Mouse (Mus musculus): ENCODE data around the gene Srrm3. TPM values are rescaled to one million over a fixed set of nuclear protein-coding genes. Genes with fewer than 3 reads are reported as not detected.
A peak's percentile ranks its signal among the peaks of the same experiment; 100 is the strongest.

The Srrm3 gene
- polyA plus RNA-seq (2015; fragmentation: Nextera tagmentation; extraction: Ambion mirVana) = 65.5 and 87.3 TPM in 2 replicates

- H3K4me2 ChIP-seq = peak within 1 kb of the TSS; percentile 72
- H3K4me1 ChIP-seq = peaks cover 29% of the 10 kb centered on the region
- H3K9me3 ChIP-seq (replicated peaks) = no peaks in the 10 kb centered on the region
- peak within 1 kb of the TSS; percentile 67 for H3K9ac ChIP-seq (replicated peaks)
- H3K4me3 ChIP-seq (replicated peaks) = peak within 1 kb of the TSS; percentile 54
- peak within 1 kb of the TSS; percentile 67 for H3K27ac ChIP-seq (replicated peaks)
- H3K27me3 ChIP-seq (replicated peaks) = no peaks in the 10 kb centered on the region
- 3% methylated on average over 29 of the region's 29 CpGs for WGBS
- no peaks in the 10 kb centered on the region for H3K36me3 ChIP-seq
- peak; percentile 58; the same call in 1 of the 2 replicates for ATAC-seq (ENCODE audit: low FRiP score)
These were observed at the start of gene Srrm3 for GRCm38 (mm10) chr5:135806555-135807262. Srrm3 (plus strand) TSS chr5:135806890.

DNA sequence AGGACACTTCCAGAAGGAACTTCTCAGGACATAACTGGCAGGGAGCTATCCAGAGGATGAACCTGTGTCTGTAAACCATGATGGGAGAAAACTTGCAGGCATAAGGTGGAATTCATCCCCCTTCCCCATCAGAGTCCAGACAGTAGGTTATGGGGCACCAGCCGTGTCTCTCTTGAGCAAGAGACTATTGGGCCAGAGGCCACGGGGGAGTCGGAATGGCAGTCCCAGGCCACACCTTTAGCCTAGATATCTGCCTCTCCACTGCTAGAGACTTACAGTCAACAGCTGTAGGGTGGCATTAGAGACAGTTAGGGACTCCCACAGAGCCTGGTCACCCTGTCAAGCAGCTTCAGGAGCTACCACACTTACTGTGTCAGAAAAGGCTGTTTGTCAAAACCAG is 44.8 kb upstream of the Srrm3 start:
- Histone ChIP-seq H3K4me1 (no peaks in the 10 kb centered on the region), H3K9me3 (replicated peaks) (no peaks in the 10 kb centered on the region), H3K4me2 (no peak overlapping the region), H3K9ac (replicated peaks) (no peak overlapping the region), H3K27me3 (replicated peaks) (0 out of 2 replicates have a peak, but pooled peaks cover 5% of the 10 kb centered on the region), H3K4me3 (replicated peaks) (no peak overlapping the region), H3K27ac (replicated peaks) (no peak overlapping the region), H3K36me3 (no peaks in the 10 kb centered on the region)
- 83% methylated on average over 3 of the region's 3 CpGs for WGBS
- ATAC-seq (ENCODE audit: low FRiP score) = no peak

DNA sequence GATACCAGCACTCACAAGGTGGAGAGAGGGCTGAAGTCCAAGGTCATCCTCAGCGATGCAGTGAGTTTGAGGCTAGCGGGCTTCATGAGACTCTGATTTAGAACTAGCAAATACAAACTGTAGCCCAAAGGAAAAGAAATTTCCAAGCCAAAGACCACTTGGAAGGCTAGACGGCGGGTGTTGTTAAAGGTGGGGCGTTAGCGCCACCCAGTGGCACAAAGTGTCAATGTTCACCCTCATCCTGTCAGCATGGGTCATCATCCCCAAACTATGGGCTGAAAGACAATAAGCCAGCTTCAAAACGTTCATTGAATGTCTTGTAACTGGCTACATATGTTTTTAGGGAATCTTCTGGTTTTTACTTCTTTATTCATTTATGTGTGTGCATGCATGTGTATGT is 43.2 kb upstream of the Srrm3 start:
- Histone ChIP-seq H3K4me1 (no peaks in the 10 kb centered on the region), H3K27me3 (replicated peaks) (0 out of 2 replicates have a peak, but pooled peaks cover 5% of the 10 kb centered on the region), H3K4me2 (no peak overlapping the region), H3K9me3 (replicated peaks) (no peaks in the 10 kb centered on the region), H3K27ac (replicated peaks) (no peak overlapping the region), H3K9ac (replicated peaks) (no peak overlapping the region), H3K4me3 (replicated peaks) (no peak overlapping the region), H3K36me3 (no peaks in the 10 kb centered on the region)
- WGBS = 3% methylated on average over 7 of the region's 7 CpGs
- no peak for ATAC-seq (ENCODE audit: low FRiP score)

- no peak for ATAC-seq (ENCODE audit: low FRiP score)
- H3K4me2 ChIP-seq = no peak overlapping the region
- H3K9ac ChIP-seq (replicated peaks) = no peak overlapping the region
- no peaks in the 10 kb centered on the region for H3K36me3 ChIP-seq
- WGBS = 76% methylated on average over 3 of the region's 3 CpGs
- H3K27ac ChIP-seq (replicated peaks) = no peak overlapping the region
- H3K4me3 ChIP-seq (replicated peaks) = no peak overlapping the region
- H3K27me3 ChIP-seq (replicated peaks) = 0 out of 2 replicates have a peak, but pooled peaks cover 5% of the 10 kb centered on the region
- no peaks in the 10 kb centered on the region for H3K4me1 ChIP-seq
- H3K9me3 ChIP-seq (replicated peaks) = no peaks in the 10 kb centered on the region
These were observed 41.7 kb upstream of the Srrm3 start for GRCm38 (mm10) chr5:135764971-135765370.

DNA sequence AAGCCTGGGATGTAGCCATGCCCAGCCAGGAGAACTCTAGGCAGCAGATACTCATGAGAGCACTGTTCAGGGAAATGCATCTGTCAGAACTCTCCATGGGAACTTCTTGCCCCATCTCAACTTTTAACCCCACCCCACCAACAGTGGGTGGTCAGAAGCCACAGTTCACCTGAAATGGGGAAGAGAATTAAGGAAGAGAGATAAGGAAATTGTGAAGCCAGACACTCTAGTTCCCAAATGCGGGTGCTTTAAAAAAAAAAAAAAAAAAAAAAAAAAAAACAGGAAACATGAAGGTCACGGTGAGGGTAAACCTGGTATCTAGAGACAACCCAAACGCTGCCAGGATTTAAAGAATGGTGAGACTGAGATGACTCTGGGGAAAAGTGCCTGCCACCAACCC is 34.2 kb upstream of the Srrm3 start:
- Histone ChIP-seq H3K4me2 (no peak overlapping the region), H3K9me3 (replicated peaks) (no peaks in the 10 kb centered on the region)

GRCm38 (mm10) chr5:135776546-135776945 is 30.1 kb upstream of the Srrm3 start:
- Histone ChIP-seq H3K36me3 (peaks cover 4% of the 10 kb centered on the region), H3K27me3 (replicated peaks) (no peaks in the 10 kb centered on the region), H3K4me1 (peaks cover 27% of the 10 kb centered on the region), H3K9ac (replicated peaks) (no peak overlapping the region), H3K27ac (replicated peaks) (no peak overlapping the region), H3K4me2 (no peak overlapping the region), H3K9me3 (replicated peaks) (no peaks in the 10 kb centered on the region), H3K4me3 (replicated peaks) (no peak overlapping the region)
- ATAC-seq (ENCODE audit: low FRiP score) = no peak
- WGBS = 81% methylated on average over 4 of the region's 4 CpGs

More for the DNA sequence above, 34.2 kb upstream of the Srrm3 start:
- Histone ChIP-seq H3K4me3 (replicated peaks) (no peak overlapping the region), H3K27me3 (replicated peaks) (no peaks in the 10 kb centered on the region), H3K4me1 (peaks cover 7% of the 10 kb centered on the region), H3K9ac (replicated peaks) (no peak overlapping the region), H3K36me3 (no peaks in the 10 kb centered on the region), H3K27ac (replicated peaks) (no peak overlapping the region)
- ATAC-seq (ENCODE audit: low FRiP score) = no peak
- 73% methylated on average over 3 of the region's 3 CpGs for WGBS

GRCm38 (mm10) chr5:135777796-135778470 is 28.8 kb upstream of the Srrm3 start, which contains the start of gene Styxl1:
Styxl1 (minus strand) TSS chr5:135778385.
- Histone ChIP-seq H3K4me1 (peaks cover 27% of the 10 kb centered on the region), H3K36me3 (peaks cover 12% of the 10 kb centered on the region), H3K9ac (replicated peaks) (peak within 1 kb of the TSS; percentile 90), H3K27ac (replicated peaks) (peak within 1 kb of the TSS; percentile 95), H3K27me3 (replicated peaks) (no peaks in the 10 kb centered on the region), H3K9me3 (replicated peaks) (no peaks in the 10 kb centered on the region), H3K4me2 (peak within 1 kb of the TSS; percentile 85), H3K4me3 (replicated peaks) (peak within 1 kb of the TSS; percentile 94)
- peak; percentile 48 for ATAC-seq (ENCODE audit: low FRiP score)
- under 1% methylated on average over 44 of the region's 45 CpGs for WGBS

GRCm38 (mm10) chr5:135778471-135779445 is 27.9 kb upstream of the Srrm3 start, which contains the start of gene Mdh2:
Mdh2 (plus strand) TSS chr5:135778480.
- Histone ChIP-seq H3K36me3 (peaks cover 20% of the 10 kb centered on the region), H3K4me2 (peak within 1 kb of the TSS; percentile 85), H3K27me3 (replicated peaks) (no peaks in the 10 kb centered on the region), H3K4me1 (peaks cover 27% of the 10 kb centered on the region), H3K4me3 (replicated peaks) (peak within 1 kb of the TSS; percentile 94), H3K27ac (replicated peaks) (peak within 1 kb of the TSS; percentile 95), H3K9me3 (replicated peaks) (no peaks in the 10 kb centered on the region), H3K9ac (replicated peaks) (peak within 1 kb of the TSS; percentile 90)
- 1% methylated on average over 70 of the region's 70 CpGs for WGBS
- ATAC-seq (ENCODE audit: low FRiP score) = peak; percentile 99

GRCm38 (mm10) chr5:135780331-135780730 is 26.4 kb upstream of the Srrm3 start:
- no peak overlapping the region for H3K4me3 ChIP-seq (replicated peaks)
- H3K27me3 ChIP-seq (replicated peaks) = no peaks in the 10 kb centered on the region
- ATAC-seq (ENCODE audit: low FRiP score) = no peak
- peaks cover 27% of the 10 kb centered on the region for H3K4me1 ChIP-seq
- peaks cover 36% of the 10 kb centered on the region for H3K36me3 ChIP-seq
- H3K4me2 ChIP-seq = no peak overlapping the region
- no peaks in the 10 kb centered on the region for H3K9me3 ChIP-seq (replicated peaks)
- H3K27ac ChIP-seq (replicated peaks) = no peak overlapping the region
- 84% methylated on average over 8 of the region's 8 CpGs for WGBS
- no peak overlapping the region for H3K9ac ChIP-seq (replicated peaks)

GRCm38 (mm10) chr5:135782901-135783300 is 23.8 kb upstream of the Srrm3 start:
- Histone ChIP-seq H3K27me3 (replicated peaks) (no peaks in the 10 kb centered on the region), H3K36me3 (peaks cover 62% of the 10 kb centered on the region)

More at GRCm38 (mm10) chr5:135782901-135783300, 23.8 kb upstream of the Srrm3 start:
- H3K9me3 ChIP-seq (replicated peaks) = no peaks in the 10 kb centered on the region
- no peak overlapping the region for H3K27ac ChIP-seq (replicated peaks)
- H3K4me3 ChIP-seq (replicated peaks) = no peak overlapping the region
- H3K9ac ChIP-seq (replicated peaks) = no peak overlapping the region
- H3K4me2 ChIP-seq = no peak overlapping the region
- ATAC-seq (ENCODE audit: low FRiP score) = no peak
- peaks cover 17% of the 10 kb centered on the region for H3K4me1 ChIP-seq
- WGBS = 97% methylated on average over 4 of the region's 4 CpGs
